Mouse (Mus musculus) spleen, postnatal 36 days (tissue): ENCODE data around the gene Stxbp1.
A peak's percentile ranks its signal among the peaks of the same experiment; 100 is the strongest.
"Not testable (repeated sequence)": the region's sequence is repeated elsewhere in the genome, so short reads cannot be mapped to it uniquely, and the experiment has no call there.

ENCODE experiments used
- DNase-seq, 2 experiments: peaks; one replicate each; pipeline ENCODE4 v3.0.0; 2022; ENCODE audit warnings: low spot score in 2 of 2, mixed read lengths in 1 of 2

The Stxbp1 gene

DNA sequence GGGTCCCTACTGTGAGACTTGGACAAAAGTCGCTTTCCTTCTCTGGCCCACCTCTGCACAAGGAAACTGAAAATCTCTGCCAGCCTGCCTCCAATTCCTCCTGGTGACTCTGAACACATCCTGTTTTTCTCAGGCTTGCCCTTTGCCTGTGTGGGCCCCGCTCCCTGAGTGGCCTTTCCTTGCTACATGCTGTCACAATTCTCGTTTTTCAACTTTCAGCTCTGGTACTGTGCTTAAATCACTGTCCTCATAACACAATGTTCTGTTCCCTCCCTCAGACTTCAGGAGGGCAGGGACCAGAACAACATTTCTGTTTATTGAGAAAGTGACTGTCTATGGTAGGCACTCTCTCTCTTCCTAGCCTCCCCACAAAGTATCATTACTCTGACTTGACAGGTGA lies 27.0 kb upstream of the Stxbp1 start:
- DNase-seq = no peak

DNA sequence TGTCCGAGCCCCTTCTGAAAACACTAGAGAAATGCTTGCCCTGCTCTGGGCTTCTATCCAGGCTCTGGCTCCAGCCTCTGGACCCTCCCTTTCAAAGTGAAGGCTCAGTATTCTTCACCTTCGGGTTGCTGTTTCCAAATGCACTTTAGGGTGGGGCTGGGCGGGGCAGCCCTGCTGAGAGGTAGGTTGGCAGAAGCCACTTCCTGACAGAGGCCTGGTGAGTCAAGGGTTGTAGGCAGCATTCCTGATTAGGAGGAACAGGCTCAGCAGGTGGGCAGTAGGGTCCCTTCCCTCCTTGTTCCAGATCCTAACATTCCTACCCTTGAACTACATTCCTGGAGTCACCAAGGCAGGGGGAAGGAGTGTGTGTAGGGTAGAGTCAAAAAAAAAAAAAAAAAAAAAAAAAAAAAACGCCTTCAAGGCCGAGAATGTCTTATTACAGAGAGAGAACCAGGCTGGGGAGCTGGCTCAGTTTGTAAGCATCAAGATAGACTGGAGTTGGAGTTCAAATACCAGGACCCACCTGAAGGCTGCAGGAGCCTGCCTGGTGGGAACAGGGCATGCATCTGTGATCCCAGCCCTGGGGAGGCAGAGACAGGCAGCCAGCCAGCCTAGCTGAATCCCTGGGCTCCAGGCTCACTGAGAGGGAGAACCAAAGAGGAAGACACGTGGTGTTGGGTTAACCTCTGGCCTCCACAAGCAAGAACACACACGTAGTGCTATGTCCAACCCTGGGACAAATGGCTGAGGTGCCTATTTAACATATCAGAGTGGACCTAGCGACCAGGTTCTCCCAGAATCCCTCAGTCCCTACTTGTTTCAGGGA lies 23.4 kb upstream of the Stxbp1 start:
- DNase-seq = no peak

DNA sequence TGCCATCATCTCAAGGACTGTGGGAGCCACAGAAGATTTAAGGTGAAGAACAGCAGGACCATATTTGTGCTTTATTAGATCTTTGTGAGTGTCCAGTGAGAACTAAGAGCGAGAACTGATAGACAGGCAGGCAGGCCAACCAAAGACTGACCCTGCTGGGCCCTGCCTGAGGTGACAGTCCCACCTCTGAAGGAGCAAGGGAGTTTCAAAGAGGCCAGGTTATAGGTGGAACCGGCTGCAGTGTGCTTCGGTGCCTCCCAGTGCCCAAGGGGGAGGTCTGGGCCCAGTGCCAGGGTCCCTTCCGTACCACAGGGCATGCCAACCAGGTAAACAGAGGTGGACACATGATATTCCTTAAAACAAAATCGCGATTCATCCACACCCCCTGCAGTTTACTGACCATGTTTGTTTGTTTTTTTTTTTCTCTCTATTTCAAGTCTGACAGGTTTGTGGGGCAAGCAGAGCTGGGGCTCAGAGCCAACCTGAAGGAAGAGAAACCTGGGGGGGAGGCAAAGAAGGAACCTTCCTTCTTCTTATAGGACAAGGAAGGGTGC lies 22.8 kb upstream of the Stxbp1 start:
- no peak for DNase-seq

DNA sequence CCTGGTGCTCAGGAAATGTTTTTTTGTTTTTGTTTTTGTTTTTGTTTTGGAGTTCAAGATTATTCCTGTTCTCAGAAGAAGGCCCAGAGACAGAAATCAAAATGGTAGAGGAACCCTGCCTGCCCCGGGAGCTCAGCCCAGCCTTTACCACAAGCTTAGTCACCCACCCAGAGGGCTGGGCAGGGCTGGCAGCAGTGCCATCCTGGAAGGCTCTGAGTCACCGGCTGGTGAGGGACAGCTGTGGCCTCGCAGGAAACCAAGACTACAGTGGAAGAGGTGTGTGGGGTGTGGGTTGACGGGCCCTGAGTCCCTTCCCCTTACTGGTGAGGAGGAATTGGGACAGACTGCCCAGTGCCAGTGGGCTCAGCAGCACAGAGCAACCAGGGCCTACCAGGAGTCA lies 20.3 kb upstream of the Stxbp1 start:
- DNase-seq = no peak

DNA sequence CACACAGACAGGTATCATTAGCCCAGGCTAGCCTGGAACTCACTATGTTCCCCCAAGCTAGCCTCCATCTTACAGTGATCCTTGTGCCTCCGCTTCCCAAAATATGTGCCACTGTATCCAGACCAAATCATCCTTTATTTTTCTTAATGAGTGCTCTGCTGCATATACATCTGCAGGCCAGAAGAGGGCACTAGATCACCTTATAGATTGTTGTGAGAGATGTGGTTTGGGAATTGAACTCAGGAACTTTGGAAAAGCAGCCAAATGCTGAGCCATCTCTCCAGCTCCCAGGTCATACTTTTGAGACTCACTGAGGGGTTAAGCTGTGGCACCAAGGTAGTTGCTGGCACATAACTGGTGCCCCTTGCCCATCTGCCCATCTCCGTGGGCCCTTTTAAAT lies 17.7 kb upstream of the Stxbp1 start:
- no peak for DNase-seq

DNA sequence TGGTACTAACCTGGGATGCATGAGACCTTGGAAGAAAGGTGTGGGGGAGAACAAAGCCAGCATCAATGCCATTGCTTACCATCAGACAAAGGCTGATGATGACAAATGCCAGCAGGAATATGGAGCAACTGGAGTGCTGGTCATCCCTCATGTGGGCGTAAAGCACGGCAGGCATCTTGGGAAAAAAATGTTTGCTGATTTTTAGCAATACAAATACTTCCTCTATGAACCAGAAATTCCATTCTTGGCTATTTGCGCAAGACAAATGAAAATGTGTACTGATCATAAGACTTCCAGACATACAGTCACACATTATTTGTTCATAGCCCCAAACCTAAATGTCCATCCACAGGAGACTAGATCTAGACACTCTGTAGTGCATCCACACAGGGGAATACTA lies 16.3 kb upstream of the Stxbp1 start:
- DNase-seq = no peak

DNA sequence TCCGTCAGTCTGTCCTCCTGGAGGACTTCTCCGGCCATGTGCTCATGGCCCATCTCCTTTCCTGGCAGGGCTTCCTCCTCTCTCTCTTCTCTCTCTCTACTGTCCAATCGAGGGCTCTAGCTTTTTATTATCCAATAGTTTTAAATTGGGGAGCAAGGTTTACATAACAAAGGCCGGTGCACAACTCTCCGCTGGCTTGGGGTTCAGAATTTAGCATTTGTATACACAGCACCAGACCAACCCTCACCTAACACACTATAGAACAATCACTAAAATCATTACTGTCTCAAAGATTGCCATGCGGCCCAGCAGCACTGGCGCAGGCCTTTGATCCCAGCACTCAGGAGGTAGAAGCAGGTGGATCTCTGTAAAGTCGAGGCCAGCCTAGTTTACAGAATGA lies 13.8 kb upstream of the Stxbp1 start:
- DNase-seq = no peak

DNA sequence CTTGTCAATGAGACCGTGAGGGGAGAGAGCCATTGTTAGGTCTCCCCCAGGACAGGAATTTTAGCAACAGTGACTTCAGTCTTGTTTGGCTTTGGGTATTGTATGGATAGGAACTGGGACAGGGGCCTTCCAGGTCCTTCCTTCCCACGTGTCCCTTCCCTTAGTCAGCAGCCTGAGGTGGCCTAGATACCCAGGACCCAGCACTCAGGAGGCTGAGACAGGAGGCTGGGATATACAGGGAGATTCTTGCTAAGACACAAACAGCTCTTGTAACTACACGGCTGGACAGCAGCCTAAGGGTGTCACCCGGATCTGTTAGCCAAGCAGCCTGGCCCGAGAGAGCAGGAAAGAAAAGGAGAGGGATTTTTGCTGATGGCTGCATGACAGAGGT lies 12.6 kb upstream of the Stxbp1 start:
- no peak for DNase-seq

DNA sequence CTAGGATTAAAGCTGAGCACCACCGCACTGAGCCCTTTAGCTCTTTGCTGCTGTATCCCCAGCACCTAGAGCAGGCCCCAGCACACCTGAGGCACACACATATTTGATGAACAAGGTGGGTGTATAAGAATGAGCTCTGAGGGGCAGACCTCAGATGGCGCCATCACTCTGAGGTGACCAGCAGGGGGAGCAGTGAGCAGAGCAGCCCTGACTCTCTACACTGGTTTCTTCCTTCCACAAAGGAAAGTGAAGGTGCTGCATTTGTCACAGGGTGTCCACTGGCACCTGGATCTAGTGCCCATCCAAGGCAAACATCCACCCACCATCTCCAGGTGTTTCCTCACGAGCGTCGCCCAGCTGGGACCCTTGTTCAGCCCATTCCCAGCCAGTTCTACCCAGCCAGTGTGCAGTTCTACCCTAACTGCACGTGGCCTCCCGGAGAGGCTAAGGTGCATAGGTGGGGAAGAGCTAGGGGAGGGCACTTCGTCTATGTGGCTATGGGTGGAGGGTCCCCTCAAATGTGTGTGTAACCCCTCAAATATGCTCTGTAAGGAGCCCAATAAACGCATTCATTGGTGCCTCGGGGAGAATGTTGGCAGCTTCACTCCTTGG lies 12.1 kb upstream of the Stxbp1 start:
- peak; percentile 44 to 46 for DNase-seq

DNA sequence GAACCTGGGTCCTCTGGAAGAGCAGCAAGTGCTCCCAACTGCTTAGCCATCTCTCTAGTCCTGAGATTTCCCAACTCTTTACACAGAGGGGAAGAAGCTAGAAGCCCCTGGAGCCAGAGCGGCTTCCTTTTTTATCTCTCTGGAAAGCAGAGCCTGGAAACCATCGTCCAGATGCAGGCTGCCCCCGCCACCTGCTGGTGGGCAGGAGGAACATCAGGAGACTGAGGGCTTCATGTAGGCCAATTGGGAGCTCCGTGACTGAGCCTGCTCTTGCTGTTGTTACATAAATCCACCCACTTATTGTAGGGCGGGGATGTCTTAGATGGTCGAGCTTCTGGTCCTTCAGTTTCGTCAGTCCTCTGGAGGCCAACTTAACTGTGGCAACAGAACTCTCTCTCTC lies 10.5 kb upstream of the Stxbp1 start:
- peak; percentile 62 to 66 for DNase-seq

DNA sequence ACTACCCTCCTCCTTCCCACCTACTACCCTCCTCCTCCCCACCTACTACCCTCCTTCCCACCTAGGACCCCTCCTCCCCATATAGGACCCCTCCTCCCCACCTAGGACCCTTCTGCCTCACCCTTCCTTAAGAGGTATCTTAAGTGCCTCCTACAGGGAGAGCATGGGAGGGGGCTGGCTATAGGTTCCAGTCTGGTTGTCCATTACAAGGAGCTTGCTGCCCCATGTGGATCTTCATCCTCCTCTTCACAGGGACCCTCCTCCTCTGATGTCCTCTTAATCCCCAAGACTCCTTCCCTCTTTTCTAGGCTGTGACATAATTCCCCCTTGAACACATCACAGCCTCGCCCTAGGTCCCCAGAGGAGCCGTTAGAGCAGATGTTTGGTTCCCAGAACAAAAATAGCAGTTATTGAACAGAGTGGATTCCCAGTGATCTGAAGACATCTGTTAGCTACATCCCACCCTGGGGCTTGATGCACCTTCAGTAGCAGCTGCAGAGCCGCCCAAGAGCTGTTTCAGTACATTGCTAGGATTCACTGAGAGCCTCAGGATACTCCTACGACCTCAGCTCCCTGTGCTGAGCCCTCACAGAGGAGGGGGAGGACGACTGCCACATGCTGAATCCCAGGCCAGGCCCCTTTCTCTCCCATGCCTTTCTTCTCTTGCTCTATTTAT lies 8.9 kb upstream of the Stxbp1 start:
- no peak for DNase-seq

DNA sequence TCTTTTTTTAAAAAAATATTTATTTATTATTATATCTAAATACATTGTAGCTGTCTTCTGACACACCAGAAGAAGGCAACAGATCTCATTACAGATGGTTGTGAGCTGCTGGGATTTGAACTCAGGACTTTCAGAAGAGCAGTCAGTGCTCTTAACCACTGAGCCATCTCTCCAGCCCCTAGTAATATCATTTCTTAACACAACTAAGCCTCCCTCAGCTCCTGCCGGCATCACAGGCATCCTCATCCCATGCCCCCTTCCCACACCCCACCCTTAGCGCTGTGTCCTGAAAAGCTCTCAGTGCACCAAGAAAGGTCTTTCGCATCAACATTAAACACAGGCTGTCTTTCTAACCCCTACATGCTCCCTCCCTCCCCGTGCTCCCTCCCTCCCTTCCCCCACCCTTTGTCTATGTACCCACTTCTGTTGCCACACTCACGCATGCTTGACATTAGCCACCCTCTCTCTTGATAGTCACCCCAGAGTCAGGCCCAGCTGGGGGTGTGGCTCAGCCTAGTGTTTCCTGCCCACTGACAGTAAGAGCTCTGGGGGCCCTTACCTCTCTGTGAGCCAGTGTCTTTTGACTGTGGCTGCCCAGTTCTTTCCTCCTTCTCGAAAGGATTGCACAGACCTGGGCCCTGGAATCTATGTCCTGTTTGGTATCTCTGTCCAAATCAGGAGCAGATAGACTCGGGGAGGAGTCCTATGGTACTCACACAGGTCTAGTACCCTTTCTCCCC lies 8.2 kb upstream of the Stxbp1 start:
- no peak for DNase-seq

DNA sequence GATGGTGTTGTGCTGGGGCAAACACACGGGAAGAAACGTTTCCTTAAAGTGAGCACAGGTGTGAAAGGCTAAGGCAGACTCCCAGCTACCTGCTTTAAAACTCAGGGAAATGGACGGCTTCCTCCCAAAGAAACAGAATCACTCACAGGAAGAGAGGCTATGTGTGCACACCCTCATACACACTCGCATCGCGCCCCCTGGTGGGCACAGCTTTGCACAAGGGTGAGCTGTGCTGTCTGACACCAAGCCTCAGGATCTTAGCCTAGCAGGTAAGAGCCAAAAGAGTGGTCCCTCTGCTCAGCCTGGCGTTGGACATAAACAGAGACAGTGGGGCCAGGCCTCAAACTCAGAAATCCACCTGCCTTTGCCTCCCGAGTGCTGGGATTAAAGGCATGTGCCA lies 7.2 kb upstream of the Stxbp1 start:
- DNase-seq = peak; percentile 82 to 85

DNA sequence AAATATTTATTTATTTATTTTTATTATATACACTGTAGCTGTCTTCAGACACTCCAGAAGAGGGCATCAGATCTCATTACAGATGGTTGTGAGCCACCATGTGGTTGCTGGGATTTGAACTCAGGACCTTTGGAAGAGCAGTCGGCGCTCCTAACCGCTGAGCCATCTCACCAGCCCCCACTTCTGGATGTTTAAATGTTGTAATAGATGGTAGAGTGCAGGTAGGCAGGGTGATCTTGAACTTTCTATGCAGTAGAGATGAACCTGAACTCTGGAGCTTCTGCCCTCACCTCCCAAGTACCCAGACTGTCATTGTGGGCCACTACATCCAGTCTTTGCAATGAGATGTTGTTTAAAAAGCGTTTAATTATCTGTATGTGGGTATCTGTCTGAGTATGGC lies 6.7 kb upstream of the Stxbp1 start:
- DNase-seq = not testable (repeated sequence)

DNA sequence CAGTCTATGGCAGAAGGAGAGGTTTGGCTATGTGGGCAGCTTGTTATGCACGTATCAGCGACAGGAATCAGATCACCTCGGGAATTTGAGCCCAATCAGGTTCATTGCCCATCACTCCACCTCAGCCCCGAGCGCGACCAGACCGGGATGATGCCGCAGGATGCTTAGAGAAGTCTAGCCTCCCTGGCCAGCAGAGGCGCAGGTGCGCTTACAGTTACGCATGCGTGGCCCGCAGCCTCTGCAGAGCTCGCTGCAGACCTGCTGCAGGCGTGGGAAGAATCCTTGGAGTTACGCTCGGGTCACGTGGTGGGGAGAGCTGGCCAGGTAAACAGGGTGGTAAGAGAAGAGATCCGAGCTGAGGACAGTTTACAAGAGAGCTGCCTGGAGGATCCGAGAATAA lies 5.1 kb upstream of the Stxbp1 start:
- DNase-seq = peak in 1 of 2 experiments; percentile 22

DNA sequence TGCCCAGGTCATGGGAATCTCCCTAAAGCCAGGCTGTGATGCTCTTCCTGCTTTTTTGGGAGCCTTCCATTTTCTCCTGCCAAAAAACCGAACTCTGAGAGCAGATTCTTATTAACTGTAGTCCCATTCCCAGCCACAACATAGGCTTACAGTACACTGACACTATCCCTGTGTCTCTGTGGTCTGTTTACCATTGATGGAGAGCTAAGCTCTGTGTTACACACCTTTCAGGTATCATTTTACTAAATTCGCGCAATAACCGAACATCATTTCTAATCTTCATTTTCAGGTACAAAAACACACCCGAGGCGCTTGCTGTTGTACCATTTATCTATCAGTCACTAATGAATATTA lies 400 bp upstream of the Stxbp1 start:
- no peak for DNase-seq

DNA sequence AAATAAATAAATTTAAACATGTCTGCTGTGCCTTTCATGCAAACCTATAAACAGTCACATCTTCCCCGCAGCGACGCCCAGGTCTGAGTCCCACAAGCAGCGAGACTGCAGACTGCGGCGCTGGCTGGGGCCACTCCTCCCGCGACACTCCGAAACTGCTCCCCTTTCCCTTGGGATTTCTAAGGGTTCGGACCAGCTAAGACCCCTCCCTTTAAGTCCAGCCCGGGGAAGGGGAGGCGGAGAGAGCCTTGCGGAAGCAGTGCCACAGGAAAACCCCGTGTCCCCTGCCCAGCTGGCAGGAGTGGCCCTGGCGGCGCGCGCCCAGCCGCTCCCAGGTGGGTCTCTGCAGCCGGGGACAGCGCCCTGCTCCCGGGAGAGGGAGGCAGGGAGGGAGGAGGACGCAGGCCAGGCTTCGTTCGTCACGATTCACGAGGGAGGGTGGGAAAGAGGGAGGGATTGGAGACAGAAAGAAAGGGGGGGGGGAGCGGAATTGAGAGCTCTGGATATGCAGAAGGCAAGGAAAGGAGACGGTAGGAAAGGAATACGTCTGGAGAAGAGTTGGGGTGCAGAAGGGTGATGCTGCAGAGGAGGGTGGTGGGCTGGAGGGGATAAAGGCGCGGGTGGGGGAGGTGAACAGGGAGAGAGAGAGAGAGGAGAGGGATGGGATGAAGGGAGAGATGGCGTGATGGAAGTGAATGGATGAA lies 792 bp downstream of the Stxbp1 start:
- DNase-seq = peak; percentile 15 to 18

DNA sequence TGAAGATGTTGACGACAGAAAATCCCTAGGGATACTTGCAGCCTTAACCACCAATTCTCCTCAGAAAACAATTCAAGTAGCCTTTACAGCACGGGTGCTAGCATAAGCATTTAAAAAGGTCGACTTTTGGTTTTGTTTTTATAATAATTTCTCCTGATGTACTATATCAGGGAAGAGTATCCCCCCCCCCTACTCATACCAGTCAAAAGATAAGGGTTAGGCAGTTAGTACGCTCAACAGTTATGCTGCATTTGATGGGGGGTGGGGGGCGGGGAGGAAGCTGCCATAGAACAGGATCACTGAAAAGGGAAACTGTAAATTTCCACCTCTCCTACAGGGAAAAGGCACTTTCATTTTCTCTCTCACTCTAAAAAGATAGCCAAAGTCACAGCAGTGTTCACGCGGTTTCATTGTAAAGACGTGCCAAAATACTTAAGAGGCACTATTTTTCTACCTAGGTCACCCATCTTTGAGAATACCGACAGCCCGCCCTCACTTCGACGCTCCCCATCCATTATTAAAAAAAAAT lies 1.4 kb downstream of the Stxbp1 start:
- no peak for DNase-seq

DNA sequence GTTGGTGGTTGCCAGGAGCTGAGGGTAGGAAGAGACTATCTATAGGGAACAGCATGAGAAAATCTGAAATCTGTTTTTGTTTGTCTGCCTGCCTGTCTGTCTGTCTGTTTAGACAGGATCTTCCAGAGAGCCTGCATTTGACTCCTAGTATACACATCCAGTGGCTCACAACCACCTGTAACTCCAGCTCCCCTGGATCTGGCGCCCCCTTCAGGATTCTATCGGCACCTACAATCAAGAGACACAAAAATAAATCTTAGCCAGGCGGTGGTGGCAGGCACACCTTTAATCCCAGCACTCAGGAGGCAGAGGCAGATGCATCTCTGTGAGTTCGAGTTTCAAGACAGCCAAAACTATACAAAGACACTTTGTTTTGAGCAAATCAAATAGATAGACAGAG lies 4.5 kb downstream of the Stxbp1 start:
- DNase-seq = no peak

DNA sequence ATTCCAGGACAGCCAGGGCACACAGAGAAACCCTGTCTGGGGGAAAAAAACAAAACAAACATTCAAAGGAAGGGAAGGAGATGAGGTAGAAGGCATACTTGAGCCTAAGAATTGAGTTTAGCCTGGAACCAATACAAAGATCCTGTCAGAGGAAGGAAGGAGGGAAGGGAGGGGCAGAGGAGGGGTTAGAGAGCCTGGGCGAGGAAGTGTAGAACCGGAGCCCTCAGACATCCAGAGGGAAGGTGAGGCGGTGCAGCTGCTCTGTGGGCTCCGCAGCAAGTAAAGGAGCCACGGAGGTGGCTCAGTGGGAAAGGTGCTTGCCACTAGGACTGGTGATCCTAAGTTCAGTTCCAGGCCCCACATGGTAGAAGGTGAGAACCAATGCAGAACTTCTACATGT lies 5.9 kb downstream of the Stxbp1 start:
- DNase-seq = no peak

DNA sequence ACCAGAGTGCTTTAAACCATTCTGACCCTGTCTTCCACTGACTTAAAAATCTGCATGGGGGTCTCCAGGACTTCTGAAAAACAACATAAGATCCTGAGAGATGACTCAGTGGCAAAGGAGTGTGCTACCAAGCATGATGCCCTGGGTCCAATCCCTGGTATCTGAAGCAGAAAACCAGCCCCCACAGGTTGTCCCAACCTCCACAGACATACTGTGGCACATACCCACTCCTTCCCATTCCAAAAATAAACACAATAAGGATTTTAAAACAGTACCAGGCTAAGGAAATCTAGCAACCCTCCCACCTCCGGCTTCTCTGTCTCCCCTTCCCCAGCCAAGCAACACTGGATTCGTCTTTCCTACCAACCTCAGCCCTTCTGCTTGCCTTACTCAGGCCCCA lies 7.8 kb downstream of the Stxbp1 start:
- DNase-seq = no peak
